11 mouse cellular contexts compared by ENCODE assay signal in genomic region chr10:24593556-24593955, GRCm38 (mm10). TPM values are rescaled to one million over a fixed set of nuclear protein-coding genes. Genes with fewer than 3 reads are reported as not detected.
DNase-seq lines count a peak whose midpoint lies in the region; ATAC-seq and TF ChIP-seq lines count a peak whose summit lies in the region.
"Had no signal": no experiment of that assay in that cellular context is flagged by ENCODE, and none has a peak within 500 bp of the region (broad histone marks: within the 10 kb centered on the region; RNA-seq: fewer than 3 reads in every experiment).

No protein-coding gene starts in this region.

- peaks cover 20% of the 10 kb centered on the region for H3K4me1 ChIP-seq in lung, postnatal 0 days (ENCODE audit: insufficient read depth, low read depth, low read length)
- peaks cover 3% of the 10 kb centered on the region; the same call in 1 of the 2 replicates for H3K4me1 ChIP-seq in liver, embryonic 11.5 days (replicated peaks; ENCODE audit: control insufficient read depth, insufficient read depth, low read length)

- H3K36me3 ChIP-seq in lung, postnatal 0 days (ENCODE audit: insufficient read depth, low read length), result no peaks in the 10 kb centered on the region
- H3K36me3 ChIP-seq in liver, embryonic 11.5 days (ENCODE audit: control insufficient read depth, insufficient read depth, low read length), result no peaks in the 10 kb centered on the region; the same call in 1 of the 2 replicates

- peak; percentile 44 for DNase-seq in lung, postnatal 0 days (ENCODE audit: low spot score)
- no peak for DNase-seq in lung, postnatal 25 days (ENCODE audit: low spot score)
- DNase-seq in heart, adult 18-20 months, result peak; percentile 76 to 80
- DNase-seq in heart, postnatal 10 days, result peak; percentile 84 to 85
- no peak for DNase-seq in kidney, postnatal 4 days
- DNase-seq in liver, embryonic 11.5 days (ENCODE audit: low spot score), result no peak
- DNase-seq: cerebellum, postnatal 10 days; gastrocnemius, postnatal 14 days; kidney, adult 2 months; thymus, postnatal 25 days had no signal

- no peak for ATAC-seq in lung, postnatal 0 days
- ATAC-seq in activated CD4-positive, CD25-positive, alpha-beta regulatory T cell, adult 4 months, result no peak
- ATAC-seq in liver, embryonic 11.5 days (replicated peaks; ENCODE audit: low FRiP score), result no peak

- H3K9me3 ChIP-seq in lung, postnatal 0 days (ENCODE audit: low read length), result no peaks in the 10 kb centered on the region
- H3K9me3 ChIP-seq in liver, embryonic 11.5 days (ENCODE audit: control insufficient read depth, low read length), result no peaks in the 10 kb centered on the region

- H3K27me3 ChIP-seq in lung, postnatal 0 days (replicated peaks; ENCODE audit: insufficient read depth, low read length), result no peaks in the 10 kb centered on the region
- H3K27me3 ChIP-seq in liver, embryonic 11.5 days (replicated peaks; ENCODE audit: control insufficient read depth, insufficient read depth, low read length), result peaks cover 24% of the 10 kb centered on the region

- H3K4me2 ChIP-seq in lung, postnatal 0 days (replicated peaks; ENCODE audit: low read depth, low read length), result no peak overlapping the region
- no peak overlapping the region for H3K4me2 ChIP-seq in liver, embryonic 11.5 days

- 0 out of 2 replicates have a peak, but pooled peaks have one; percentile 10 for TF ChIP-seq EP300 in lung, postnatal 0 days (IDR thresholded peaks at IDR 0.05)

- H3K27ac ChIP-seq in lung, postnatal 0 days (ENCODE audit: low read length), result peak overlapping the region; percentile 33; the same call in 1 of the 2 replicates
- H3K27ac ChIP-seq in liver, embryonic 11.5 days (ENCODE audit: low read depth, low read length), result no peak overlapping the region

- intact Hi-C loops in heart, postnatal 10 days (cut with DNase I), result loop anchor here (5.0 kb wide), 1 partner anchor 101 kb away; no protein-coding TSS in a partner anchor

- WGBS in lung, postnatal 0 days, result 57% methylated on average over 4 of the region's 4 CpGs
- WGBS in liver, embryonic 11.5 days, result 82% methylated on average over 4 of the region's 4 CpGs

- no peak for TF ChIP-seq CTCF in lung, postnatal 0 days (IDR thresholded peaks at IDR 0.05)

- H3K4me3 ChIP-seq in lung, postnatal 0 days (ENCODE audit: low read depth, low read length), result no peak overlapping the region
- H3K4me3 ChIP-seq in liver, embryonic 11.5 days (ENCODE audit: low read depth, low read length), result no peak overlapping the region

- no peak overlapping the region for H3K9ac ChIP-seq in lung, postnatal 0 days (replicated peaks; ENCODE audit: low read depth)
- no peak overlapping the region for H3K9ac ChIP-seq in liver, embryonic 11.5 days (ENCODE audit: low read depth, low read length)

RNA-seq across cellular contexts. Expression of gene Ccn2, which starts 1.7 kb away (rescaled TPM):
- polyA plus RNA-seq in lung, postnatal 0 days (2015; fragmentation: Nextera tagmentation; extraction: Ambion mirVana), result 54.8 and 71.1 TPM in 2 replicates
- total RNA-seq in heart, adult 18-20 months (2021), result 100 to 1,000 TPM; 120 to 129 TPM
- 10 to 100 TPM; 68.0 to 97.9 TPM for total RNA-seq in heart, postnatal 10 days (2021)
- polyA plus RNA-seq in activated CD4-positive, CD25-positive, alpha-beta regulatory T cell, adult 4 months (2017; shearing (Covaris generic)), result not detected
- 1.5 and 2.6 TPM in 2 replicates for polyA plus RNA-seq in liver, embryonic 11.5 days (2014; fragmentation: Nextera tagmentation; extraction: Ambion mirVana)

Comparison
In these comparisons a context has a peak if more than half of its experiments do, and no peak if none do; other contexts are left out.
1. DNase-seq: peak in lung, postnatal 0 days (single experiment), heart, adult 18-20 months (2 of 2) and heart, postnatal 10 days (2 of 2); none in lung, postnatal 25 days (single experiment), kidney, postnatal 4 days (0 of 2) and liver, embryonic 11.5 days (single experiment).
2. RNA of gene Ccn2, which starts 1.7 kb away (polyA plus RNA-seq): 54.8 to 71.1 TPM in lung, postnatal 0 days; 1.5 to 2.6 TPM in liver, embryonic 11.5 days and not detected in activated CD4-positive, CD25-positive, alpha-beta regulatory T cell, adult 4 months; every median in the first group is over 10 times any median in the second.